Mouse (Mus musculus) megakaryocyte, embryonic 14.5 days (primary cell): ENCODE results near the gene Trpm2. TPM values are rescaled to one million over a fixed set of nuclear protein-coding genes. Genes with fewer than 3 reads are reported as not detected.

Experiments
- H3K27me3 ChIP-seq: replicated peaks from 2 replicates; pipeline ENCODE3; 2012; ENCODE audit warnings: inconsistent platforms
- H3K36me3 ChIP-seq: replicated peaks from 2 replicates; pipeline ENCODE3; 2012; ENCODE audit warnings: low read length, inconsistent platforms, mixed read lengths
- H3K4me1 ChIP-seq: 2 replicates; pipeline ENCODE4 v1.6.1; 2012; ENCODE audit warnings: inconsistent platforms
- H3K4me3 ChIP-seq: replicated peaks from 2 replicates; pipeline ENCODE3; 2012; ENCODE audit warnings: moderate library complexity, mild to moderate bottlenecking, inconsistent platforms
- H3K9me3 ChIP-seq: 2 replicates; pipeline ENCODE4 v1.6.1; 2012; ENCODE audit warnings: inconsistent platforms
- FLI1 ChIP-seq: IDR thresholded peaks from 2 replicates; pipeline ENCODE4 v1.6.1; 2012; ENCODE audit warnings: low read length, inconsistent platforms, mixed read lengths
- GATA1 ChIP-seq: IDR thresholded peaks from 3 replicates; pipeline ENCODE4 v1.6.1; 2012; ENCODE audit warnings: mixed read lengths, low read length, inconsistent platforms, borderline replicate concordance
- polyA plus RNA-seq: library from polyadenylated mRNA; stranded (reverse); fragments of >175 nt; gene quantifications from 2 replicates; pipeline ENCODE4 v1.2.3, GENCODE M21; 2012; ENCODE audit warnings: low replicate concordance; ENCODE audit not compliant: insufficient read depth

Trpm2 gene
- polyA plus RNA-seq, 1 experiment = 2.7 TPM

GRCm38 (mm10) chr10:77913292-77913691 is 57.1 kb downstream of the Trpm2 start:
- no peak overlapping the region for H3K4me3 ChIP-seq
- TF ChIP-seq FLI1 = no peak
- TF ChIP-seq GATA1 = no peak
- no peaks in the 10 kb centered on the region; the same call in 1 of the 2 replicates for H3K4me1 ChIP-seq
- no peaks in the 10 kb centered on the region for H3K36me3 ChIP-seq
- no peaks in the 10 kb centered on the region for H3K9me3 ChIP-seq
- peaks cover 67% of the 10 kb centered on the region for H3K27me3 ChIP-seq

- TF ChIP-seq FLI1 = no peak
- no peaks in the 10 kb centered on the region for H3K36me3 ChIP-seq
- H3K4me3 ChIP-seq = no peak overlapping the region
- H3K4me1 ChIP-seq = no peaks in the 10 kb centered on the region; the same call in 1 of the 2 replicates
- no peaks in the 10 kb centered on the region for H3K9me3 ChIP-seq
- H3K27me3 ChIP-seq = peaks cover 61% of the 10 kb centered on the region
These were observed 57.8 kb downstream of the Trpm2 start for GRCm38 (mm10) chr10:77912605-77913004.

- Histone ChIP-seq H3K4me3 (peak overlapping the region; percentile 87), H3K9me3 (no peaks in the 10 kb centered on the region), H3K27me3 (peaks cover 68% of the 10 kb centered on the region), H3K36me3 (no peaks in the 10 kb centered on the region), H3K4me1 (peaks cover 22% of the 10 kb centered on the region)
- TF ChIP-seq GATA1 (no peak), FLI1 (no peak)
These were observed 67.3 kb downstream of the Trpm2 start for GRCm38 (mm10) chr10:77902894-77903715.

GRCm38 (mm10) chr10:77902211-77902893 is 68.0 kb downstream of the Trpm2 start, which contains the start of gene Lrrc3:
TSS of gene Lrrc3 (minus strand) at chr10:77902536.
- Histone ChIP-seq H3K36me3 (no peaks in the 10 kb centered on the region), H3K9me3 (no peaks in the 10 kb centered on the region), H3K27me3 (peaks cover 74% of the 10 kb centered on the region), H3K4me1 (peaks cover 22% of the 10 kb centered on the region), H3K4me3 (peak within 1 kb of the TSS; percentile 87)
- TF ChIP-seq FLI1 (no peak), GATA1 (no peak)

- peaks cover 22% of the 10 kb centered on the region for H3K4me1 ChIP-seq
- TF ChIP-seq FLI1 = no peak
- no peak for TF ChIP-seq GATA1
- no peaks in the 10 kb centered on the region for H3K9me3 ChIP-seq
- H3K27me3 ChIP-seq = peaks cover 74% of the 10 kb centered on the region
- peak overlapping the region; percentile 87 for H3K4me3 ChIP-seq
- no peaks in the 10 kb centered on the region for H3K36me3 ChIP-seq
These were observed 68.5 kb downstream of the Trpm2 start for GRCm38 (mm10) chr10:77901871-77902210.

GRCm38 (mm10) chr10:77900903-77901818 is 69.2 kb downstream of the Trpm2 start:
- Histone ChIP-seq H3K27me3 (peaks cover 76% of the 10 kb centered on the region), H3K36me3 (no peaks in the 10 kb centered on the region), H3K9me3 (no peaks in the 10 kb centered on the region), H3K4me1 (peaks cover 22% of the 10 kb centered on the region), H3K4me3 (no peak overlapping the region)
- TF ChIP-seq GATA1 (no peak), FLI1 (no peak)

- Histone ChIP-seq H3K4me3 (no peak overlapping the region), H3K9me3 (no peaks in the 10 kb centered on the region), H3K36me3 (no peaks in the 10 kb centered on the region), H3K27me3 (peaks cover 81% of the 10 kb centered on the region), H3K4me1 (peaks cover 22% of the 10 kb centered on the region)
- no peak for TF ChIP-seq GATA1
- TF ChIP-seq FLI1 = no peak
These were observed 70.2 kb downstream of the Trpm2 start for GRCm38 (mm10) chr10:77900126-77900525.

- H3K27me3 ChIP-seq = peaks cover 77% of the 10 kb centered on the region
These were observed 74.8 kb downstream of the Trpm2 start for GRCm38 (mm10) chr10:77895562-77895961.

GRCm38 (mm10) chr10:77890987-77891565 is 79.3 kb downstream of the Trpm2 start:
- H3K4me1 ChIP-seq = no peaks in the 10 kb centered on the region; the same call in 1 of the 2 replicates
- peaks cover 11% of the 10 kb centered on the region for H3K9me3 ChIP-seq
- TF ChIP-seq GATA1 (no peak), FLI1 (no peak)
- no peak overlapping the region for H3K4me3 ChIP-seq
- no peaks in the 10 kb centered on the region for H3K36me3 ChIP-seq
- peaks cover 56% of the 10 kb centered on the region for H3K27me3 ChIP-seq

More at GRCm38 (mm10) chr10:77895562-77895961, 74.8 kb downstream of the Trpm2 start:
- H3K4me1 ChIP-seq = no peaks in the 10 kb centered on the region; the same call in 1 of the 2 replicates
- H3K9me3 ChIP-seq = peaks cover 5% of the 10 kb centered on the region; the same call in 1 of the 2 replicates
- TF ChIP-seq FLI1 = no peak
- no peak for TF ChIP-seq GATA1
- no peaks in the 10 kb centered on the region for H3K36me3 ChIP-seq
- no peak overlapping the region for H3K4me3 ChIP-seq
